Mouse (Mus musculus) skeletal muscle tissue, adult 2 months (tissue): ENCODE measurements around the gene Inca1.

Experiments used
- DNase-seq: peaks from one replicate; pipeline ENCODE4 v3.0.0-alpha.2; 2012; ENCODE audit warnings: low read depth, low spot score

Gene Inca1

GRCm38 (mm10) chr11:70699722-70700556 lies at the start of gene Inca1, which contains the start of gene Kif1c:
Gene Inca1 (minus strand): TSS chr11:70700155.
Gene Kif1c (plus strand): TSS chr11:70700548.
- DNase-seq = peak; percentile 94

GRCm38 (mm10) chr11:70747876-70748545 lies 48.1 kb upstream of the Inca1 start:
- no peak for DNase-seq

- DNase-seq = no peak
These were observed 45.7 kb upstream of the Inca1 start for GRCm38 (mm10) chr11:70745636-70746035.

- DNase-seq = no peak
These were observed 42.9 kb upstream of the Inca1 start for GRCm38 (mm10) chr11:70742581-70743459.

- no peak for DNase-seq
These were observed 42.2 kb upstream of the Inca1 start for GRCm38 (mm10) chr11:70742117-70742516.

- DNase-seq = no peak
These were observed 41.6 kb upstream of the Inca1 start for GRCm38 (mm10) chr11:70741603-70742002.

- DNase-seq = no peak
These were observed 37.8 kb upstream of the Inca1 start for GRCm38 (mm10) chr11:70737749-70738148.

GRCm38 (mm10) chr11:70733256-70733655 lies 33.3 kb upstream of the Inca1 start:
- DNase-seq = no peak

GRCm38 (mm10) chr11:70731178-70731577 lies 31.2 kb upstream of the Inca1 start:
- no peak for DNase-seq

GRCm38 (mm10) chr11:70730427-70731038 lies 30.6 kb upstream of the Inca1 start:
- DNase-seq = no peak

- no peak for DNase-seq
These were observed 27.4 kb upstream of the Inca1 start for GRCm38 (mm10) chr11:70727385-70727784.

GRCm38 (mm10) chr11:70726585-70726984 lies 26.6 kb upstream of the Inca1 start:
- no peak for DNase-seq

- DNase-seq = no peak
These were observed 24.8 kb upstream of the Inca1 start for GRCm38 (mm10) chr11:70724706-70725105.

- no peak for DNase-seq
These were observed 21.1 kb upstream of the Inca1 start for GRCm38 (mm10) chr11:70721072-70721471.

- DNase-seq = no peak
These were observed 20.6 kb upstream of the Inca1 start for GRCm38 (mm10) chr11:70720567-70720966.

- DNase-seq = no peak
These were observed 18.5 kb upstream of the Inca1 start for GRCm38 (mm10) chr11:70718481-70718880.

GRCm38 (mm10) chr11:70715832-70716231 lies 15.9 kb upstream of the Inca1 start:
- DNase-seq = no peak

GRCm38 (mm10) chr11:70713222-70713621 lies 13.3 kb upstream of the Inca1 start:
- no peak for DNase-seq

- DNase-seq = no peak
These were observed 11.1 kb upstream of the Inca1 start for GRCm38 (mm10) chr11:70711026-70711425.

GRCm38 (mm10) chr11:70706127-70706526 lies 6.2 kb upstream of the Inca1 start:
- DNase-seq = no peak

- DNase-seq = peak; percentile 87
These were observed 2.8 kb upstream of the Inca1 start for GRCm38 (mm10) chr11:70702781-70703180.
